ENCODE assay signal across 10 mouse cellular contexts in genomic region chr9:60309786-60310711, GRCm38 (mm10).
A peak's percentile ranks its signal among the peaks of the same experiment; 100 is the strongest.
DNase-seq lines count a peak whose midpoint lies in the region; ATAC-seq and TF ChIP-seq lines count a peak whose summit lies in the region.
"Had no signal": no experiment of that assay in that cellular context is flagged by ENCODE, and none has a peak within 500 bp of the region (broad histone marks: within the 10 kb centered on the region; RNA-seq: fewer than 3 reads in every experiment).

No protein-coding gene starts in this region.

- no peaks in the 10 kb centered on the region for H3K36me3 ChIP-seq in kidney, embryonic 14.5 days (ENCODE audit: control insufficient read depth, insufficient read depth, low read length)
- H3K36me3 ChIP-seq in kidney, postnatal 0 days (ENCODE audit: insufficient read depth, low read length), result no peaks in the 10 kb centered on the region
- no peaks in the 10 kb centered on the region for H3K36me3 ChIP-seq in midbrain, embryonic 12.5 days
- H3K36me3 ChIP-seq: embryonic facial prominence, embryonic 12.5 days had no signal

- no peak overlapping the region for H3K4me3 ChIP-seq in kidney, embryonic 14.5 days (ENCODE audit: low read length)
- no peak overlapping the region for H3K4me3 ChIP-seq in kidney, postnatal 0 days (replicated peaks; ENCODE audit: low read depth, low read length)
- H3K4me3 ChIP-seq in midbrain, embryonic 12.5 days, result no peak overlapping the region
- H3K4me3 ChIP-seq: embryonic facial prominence, embryonic 12.5 days had no signal

- no peak overlapping the region for H3K27ac ChIP-seq in kidney, embryonic 14.5 days (ENCODE audit: low read depth, low read length)
- H3K27ac ChIP-seq in kidney, postnatal 0 days, result peak overlapping the region; percentile 70
- 0 out of 2 replicates have a peak overlapping the region, but pooled peaks have one; percentile 1 for H3K27ac ChIP-seq in midbrain, embryonic 12.5 days (replicated peaks)
- H3K27ac ChIP-seq: embryonic facial prominence, embryonic 12.5 days; macrophage had no signal

- H3K27me3 ChIP-seq in kidney, embryonic 14.5 days (ENCODE audit: control insufficient read depth, insufficient read depth, low read length), result no peaks in the 10 kb centered on the region
- H3K27me3 ChIP-seq in kidney, postnatal 0 days (ENCODE audit: insufficient read depth, low read length), result no peaks in the 10 kb centered on the region
- H3K27me3 ChIP-seq in midbrain, embryonic 12.5 days, result no peaks in the 10 kb centered on the region
- H3K27me3 ChIP-seq: embryonic facial prominence, embryonic 12.5 days had no signal

- peaks cover 43% of the 10 kb centered on the region for H3K4me1 ChIP-seq in kidney, embryonic 14.5 days (ENCODE audit: control insufficient read depth, insufficient read depth, low read length)
- peaks cover 37% of the 10 kb centered on the region for H3K4me1 ChIP-seq in kidney, postnatal 0 days (replicated peaks; ENCODE audit: insufficient read depth, low read length)
- H3K4me1 ChIP-seq in midbrain, embryonic 12.5 days, result peaks cover 18% of the 10 kb centered on the region

- H3K4me2 ChIP-seq in kidney, embryonic 14.5 days (replicated peaks; ENCODE audit: low read depth, low read length), result no peak overlapping the region
- no peak overlapping the region for H3K4me2 ChIP-seq in kidney, postnatal 0 days (ENCODE audit: low read length)
- no peak overlapping the region for H3K4me2 ChIP-seq in midbrain, embryonic 12.5 days (replicated peaks)
- H3K4me2 ChIP-seq: embryonic facial prominence, embryonic 12.5 days had no signal

- no peaks in the 10 kb centered on the region for H3K9me3 ChIP-seq in kidney, embryonic 14.5 days (ENCODE audit: control insufficient read depth, low read length)
- no peaks in the 10 kb centered on the region for H3K9me3 ChIP-seq in kidney, postnatal 0 days (replicated peaks; ENCODE audit: low read length)
- no peaks in the 10 kb centered on the region for H3K9me3 ChIP-seq in midbrain, embryonic 12.5 days
- H3K9me3 ChIP-seq: embryonic facial prominence, embryonic 12.5 days had no signal

- ATAC-seq in kidney, embryonic 14.5 days (ENCODE audit: low FRiP score, low TSS enrichment), result no peak
- ATAC-seq in kidney, postnatal 0 days (replicated peaks; ENCODE audit: low FRiP score, low read depth), result peak; percentile 46; the same call in 1 of the 2 replicates
- ATAC-seq in midbrain, embryonic 12.5 days (ENCODE audit: low FRiP score, low read depth), result no peak

- WGBS in kidney, embryonic 14.5 days, result 43% methylated on average over 16 of the region's 16 CpGs
- WGBS in kidney, postnatal 0 days, result 31% methylated on average over 16 of the region's 16 CpGs
- WGBS in midbrain, embryonic 12.5 days, result 66% methylated on average over 16 of the region's 16 CpGs

- no peak overlapping the region for H3K9ac ChIP-seq in kidney, embryonic 14.5 days (ENCODE audit: low read depth, low read length)
- no peak overlapping the region for H3K9ac ChIP-seq in kidney, postnatal 0 days (ENCODE audit: low read depth, low read length)
- H3K9ac ChIP-seq in midbrain, embryonic 12.5 days (replicated peaks), result no peak overlapping the region
- H3K9ac ChIP-seq: embryonic facial prominence, embryonic 12.5 days had no signal

- no peak for TF ChIP-seq CTCF in kidney, postnatal 0 days (IDR thresholded peaks at IDR 0.05; ENCODE audit: low read depth)

- DNase-seq in kidney, adult 11 months, result peak; percentile 75
- peak; percentile 92 to 95 for DNase-seq in cerebellum, postnatal 10 days
- DNase-seq in heart, adult 9 months (ENCODE audit: low spot score in 2 of 2), result peak; percentile 78 to 79
- DNase-seq in kidney, postnatal 0 days (ENCODE audit: low spot score), result no peak
- DNase-seq in testis, postnatal 10 days (ENCODE audit: low spot score), result peak; percentile 64
- no peak for DNase-seq in layer of hippocampus, adult 9-10 months (ENCODE audit: low spot score)

Comparison
In these comparisons a context has a peak if more than half of its experiments do, and no peak if none do; other contexts are left out.
1. DNase-seq: peak in kidney, adult 11 months (single experiment), cerebellum, postnatal 10 days (2 of 2), heart, adult 9 months (2 of 2) and testis, postnatal 10 days (single experiment); none in kidney, postnatal 0 days (single experiment) and layer of hippocampus, adult 9-10 months (single experiment).